ENCODE assay signal across 32 mouse cellular contexts in the genomic region with DNA sequence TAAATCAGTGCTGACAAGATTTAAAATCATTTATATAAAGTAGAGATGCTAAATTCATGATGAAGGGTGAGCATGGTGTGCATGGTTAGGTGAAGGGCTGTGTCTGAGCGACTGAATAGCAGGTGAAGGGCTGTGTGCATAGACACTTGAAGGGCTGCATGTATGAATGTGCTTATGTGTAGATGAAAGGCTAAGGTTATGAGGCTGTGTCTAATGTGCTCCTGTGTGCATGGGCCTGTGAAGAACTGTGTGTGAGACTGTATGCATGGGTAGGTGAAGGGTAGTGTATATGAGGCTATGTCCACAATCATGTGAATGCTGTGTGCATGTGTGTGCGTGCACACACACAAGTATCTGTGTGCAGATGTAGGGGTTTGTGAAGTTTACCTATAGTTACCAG. TPM values are rescaled to one million over a fixed set of nuclear protein-coding genes. Genes with fewer than 3 reads are reported as not detected.
DNase-seq lines count a peak whose midpoint lies in the region; ATAC-seq and TF ChIP-seq lines count a peak whose summit lies in the region.
"Had no signal": no experiment of that assay in that cellular context is flagged by ENCODE, and none has a peak within 500 bp of the region (broad histone marks: within the 10 kb centered on the region; RNA-seq: fewer than 3 reads in every experiment).

No protein-coding gene starts in this region.

- no peak overlapping the region for H3K27ac ChIP-seq in heart, adult 2 months
- H3K27ac ChIP-seq in limb, embryonic 12.5 days: no peak overlapping the region
- H3K27ac ChIP-seq in limb, embryonic 10.5 days: no peak overlapping the region
- H3K27ac ChIP-seq in neural tube, embryonic 11.5 days (ENCODE audit: low read depth, low read length): no peak overlapping the region
- H3K27ac ChIP-seq in neural tube, embryonic 15.5 days (replicated peaks): no peak overlapping the region
- H3K27ac ChIP-seq in forebrain, embryonic 16.5 days (ENCODE audit: low read length): no peak overlapping the region; the same call in 1 of the 2 replicates
- H3K27ac ChIP-seq: embryonic facial prominence, embryonic 12.5 days; heart, embryonic 10.5 days; heart, embryonic 15.5 days; hindbrain, embryonic 15.5 days; liver, embryonic 14.5 days had no signal

- no peak for TF ChIP-seq POLR2A in heart, adult 2 months (IDR thresholded peaks at IDR 0.05; ENCODE audit: insufficient read depth, low read depth, low read length)

- H3K9me3 ChIP-seq in limb, embryonic 12.5 days: peaks cover 7% of the 10 kb centered on the region; the same call in 1 of the 2 replicates
- no peaks in the 10 kb centered on the region for H3K9me3 ChIP-seq in limb, embryonic 10.5 days (replicated peaks)
- no peaks in the 10 kb centered on the region for H3K9me3 ChIP-seq in neural tube, embryonic 11.5 days (ENCODE audit: control insufficient read depth, low read length)
- H3K9me3 ChIP-seq in neural tube, embryonic 15.5 days (replicated peaks): no peaks in the 10 kb centered on the region
- no peaks in the 10 kb centered on the region for H3K9me3 ChIP-seq in forebrain, embryonic 16.5 days (ENCODE audit: control insufficient read depth, low read length)
- H3K9me3 ChIP-seq: embryonic facial prominence, embryonic 12.5 days; heart, embryonic 10.5 days; heart, embryonic 15.5 days; hindbrain, embryonic 15.5 days had no signal

- peak; percentile 52; the same call in 1 of the 2 replicates for ATAC-seq in limb, embryonic 12.5 days (ENCODE audit: insufficient number of reproducible peaks, insufficient read depth, low FRiP score, low TSS enrichment, low read depth)
- peak; percentile 62; the same call in 1 of the 2 replicates for ATAC-seq in neural tube, embryonic 11.5 days (ENCODE audit: insufficient read depth, low FRiP score, low TSS enrichment)
- no peak for ATAC-seq in neural tube, embryonic 15.5 days (ENCODE audit: low FRiP score)
- peak; percentile 21; the same call in 1 of the 2 replicates for ATAC-seq in forebrain, embryonic 16.5 days
- ATAC-seq: intestine, postnatal 0 days had no signal

- no peaks in the 10 kb centered on the region for H3K27me3 ChIP-seq in heart, adult 2 months (ENCODE audit: control insufficient read depth, insufficient read depth, low read length)
- H3K27me3 ChIP-seq in limb, embryonic 12.5 days: no peaks in the 10 kb centered on the region
- H3K27me3 ChIP-seq in limb, embryonic 10.5 days (ENCODE audit: low read depth, poor library complexity, severe bottlenecking): peaks cover 11% of the 10 kb centered on the region; the same call in 1 of the 2 replicates
- no peaks in the 10 kb centered on the region for H3K27me3 ChIP-seq in neural tube, embryonic 11.5 days (ENCODE audit: control insufficient read depth, insufficient read depth, low read length)
- H3K27me3 ChIP-seq in neural tube, embryonic 15.5 days (replicated peaks): no peaks in the 10 kb centered on the region
- no peaks in the 10 kb centered on the region for H3K27me3 ChIP-seq in forebrain, embryonic 16.5 days (replicated peaks; ENCODE audit: control insufficient read depth, insufficient read depth, low read length)
- H3K27me3 ChIP-seq: embryonic facial prominence, embryonic 12.5 days; heart, embryonic 15.5 days; hindbrain, embryonic 15.5 days had no signal

- intact Hi-C loops in heart, adult 2 months (cut with DNase I): no loop called here

- no peak overlapping the region for H3K4me2 ChIP-seq in limb, embryonic 12.5 days
- H3K4me2 ChIP-seq in neural tube, embryonic 11.5 days (ENCODE audit: low read depth): no peak overlapping the region
- no peak overlapping the region for H3K4me2 ChIP-seq in neural tube, embryonic 15.5 days
- no peak overlapping the region for H3K4me2 ChIP-seq in forebrain, embryonic 16.5 days (ENCODE audit: low read length)
- H3K4me2 ChIP-seq: embryonic facial prominence, embryonic 12.5 days; heart, embryonic 15.5 days; hindbrain, embryonic 15.5 days had no signal

- no peak overlapping the region for H3K4me3 ChIP-seq in heart, adult 2 months
- H3K4me3 ChIP-seq in limb, embryonic 12.5 days (replicated peaks): no peak overlapping the region
- H3K4me3 ChIP-seq in limb, embryonic 10.5 days: no peak overlapping the region
- H3K4me3 ChIP-seq in neural tube, embryonic 11.5 days (ENCODE audit: low read depth, low read length): no peak overlapping the region
- H3K4me3 ChIP-seq in neural tube, embryonic 15.5 days (replicated peaks): no peak overlapping the region
- no peak overlapping the region for H3K4me3 ChIP-seq in forebrain, embryonic 16.5 days (replicated peaks; ENCODE audit: low read length)
- H3K4me3 ChIP-seq: embryonic facial prominence, embryonic 12.5 days; heart, embryonic 10.5 days; heart, embryonic 15.5 days; hindbrain, embryonic 15.5 days had no signal

- H3K79me2 ChIP-seq in heart, adult 2 months (replicated peaks; ENCODE audit: control insufficient read depth, insufficient read depth, low read length): peaks cover 8% of the 10 kb centered on the region

- H3K9ac ChIP-seq in heart, adult 2 months (ENCODE audit: low read depth, low read length): no peak overlapping the region
- no peak overlapping the region for H3K9ac ChIP-seq in limb, embryonic 12.5 days (replicated peaks)
- no peak overlapping the region for H3K9ac ChIP-seq in neural tube, embryonic 11.5 days (ENCODE audit: low read length)
- no peak overlapping the region for H3K9ac ChIP-seq in neural tube, embryonic 15.5 days (replicated peaks)
- no peak overlapping the region for H3K9ac ChIP-seq in forebrain, embryonic 16.5 days (replicated peaks; ENCODE audit: low read depth, low read length)
- H3K9ac ChIP-seq: embryonic facial prominence, embryonic 12.5 days; heart, embryonic 15.5 days; hindbrain, embryonic 15.5 days; liver, embryonic 14.5 days had no signal

- peaks cover 45% of the 10 kb centered on the region for H3K36me3 ChIP-seq in heart, adult 2 months (ENCODE audit: control insufficient read depth, insufficient read depth, low read length)
- peaks cover 32% of the 10 kb centered on the region for H3K36me3 ChIP-seq in limb, embryonic 12.5 days
- peaks cover 11% of the 10 kb centered on the region for H3K36me3 ChIP-seq in limb, embryonic 10.5 days
- 0 out of 2 replicates have a peak, but pooled peaks cover 2% of the 10 kb centered on the region for H3K36me3 ChIP-seq in neural tube, embryonic 11.5 days (ENCODE audit: control insufficient read depth, insufficient read depth, low read length)
- H3K36me3 ChIP-seq in neural tube, embryonic 15.5 days: 0 out of 2 replicates have a peak, but pooled peaks cover 3% of the 10 kb centered on the region
- H3K36me3 ChIP-seq in forebrain, embryonic 16.5 days (ENCODE audit: control insufficient read depth, insufficient read depth): peaks cover 3% of the 10 kb centered on the region; the same call in 1 of the 2 replicates
- H3K36me3 ChIP-seq: hindbrain, embryonic 15.5 days had no signal

- 90% methylated on average over 2 of the region's 2 CpGs for WGBS in heart, adult 2 months
- 91% methylated on average over 2 of the region's 2 CpGs for WGBS in limb, embryonic 12.5 days
- WGBS in limb, embryonic 10.5 days: 96% methylated on average over 2 of the region's 2 CpGs
- 80% methylated on average over 2 of the region's 2 CpGs for WGBS in neural tube, embryonic 11.5 days
- 68% methylated on average over 2 of the region's 2 CpGs for WGBS in neural tube, embryonic 15.5 days
- 64% methylated on average over 2 of the region's 2 CpGs for WGBS in forebrain, embryonic 16.5 days

- DNase-seq in heart, adult 11 months: peak; percentile 69
- no peak for DNase-seq in heart, adult 2 months
- no peak for DNase-seq in limb, embryonic 10.5 days (ENCODE audit: low spot score)
- DNase-seq in neural tube, embryonic 11.5 days (ENCODE audit: low spot score): no peak
- no peak for DNase-seq in lung, postnatal 36 days
- DNase-seq: adrenal gland, postnatal 14 days; cerebellum, adult 11 months; cerebellum, adult 9-10 months; embryo, embryonic 11 days; gastrocnemius, postnatal 10 days; kidney, adult 9 months; kidney, postnatal 10 days; layer of hippocampus, postnatal 36 days; left cerebral cortex, postnatal 4 days; liver; lung, adult 2 months; lung, postnatal 10 days; right cerebral cortex, postnatal 4 days; thymus, adult 2 months; thymus, postnatal 4 days had no signal

- no peak for TF ChIP-seq CTCF in heart, adult 2 months (IDR thresholded peaks at IDR 0.05)

- H3K4me1 ChIP-seq in heart, adult 2 months (ENCODE audit: control insufficient read depth, insufficient read depth, low read length): peaks cover 20% of the 10 kb centered on the region
- H3K4me1 ChIP-seq in limb, embryonic 12.5 days (replicated peaks): peaks cover 11% of the 10 kb centered on the region; the same call in 1 of the 2 replicates
- H3K4me1 ChIP-seq in limb, embryonic 10.5 days: no peaks in the 10 kb centered on the region
- H3K4me1 ChIP-seq in neural tube, embryonic 11.5 days (ENCODE audit: control insufficient read depth, insufficient read depth, low read length): 0 out of 2 replicates have a peak, but pooled peaks cover 10% of the 10 kb centered on the region
- H3K4me1 ChIP-seq in neural tube, embryonic 15.5 days: peaks cover 21% of the 10 kb centered on the region
- H3K4me1 ChIP-seq in forebrain, embryonic 16.5 days (replicated peaks; ENCODE audit: control insufficient read depth, insufficient read depth, low read length): peaks cover 26% of the 10 kb centered on the region

- no peak for TF ChIP-seq EP300 in heart, adult 2 months (IDR thresholded peaks at IDR 0.05; ENCODE audit: insufficient read depth, low read depth, low read length)

RNA-seq across cellular contexts. Expression of a gene that starts 29.0 kb away (rescaled TPM):
- total RNA-seq in heart, adult 2 months (2021): not detected
- polyA plus RNA-seq in heart, adult 2 months (2012; rRNA removed): 0.15 TPM in 1 of 2 replicates, not detected in the other
- polyA plus RNA-seq in limb, embryonic 12.5 days (2016; fragmentation: Nextera tagmentation; extraction: Ambion mirVana): 5.4 and 6.4 TPM in 2 replicates
- polyA plus RNA-seq in limb, embryonic 10.5 days (2016; fragmentation: Nextera tagmentation; extraction: Ambion mirVana): 2.8 and 11.0 TPM in 2 replicates
- 9.1 and 9.8 TPM in 2 replicates for polyA plus RNA-seq in neural tube, embryonic 11.5 days (2014; fragmentation: Nextera tagmentation; extraction: Ambion mirVana)
- 13.5 and 18.4 TPM in 2 replicates for polyA plus RNA-seq in neural tube, embryonic 15.5 days (2015; fragmentation: Nextera tagmentation; extraction: Ambion mirVana)
- polyA plus RNA-seq in forebrain, embryonic 16.5 days (2015; fragmentation: Nextera tagmentation; extraction: Ambion mirVana): 31.0 and 34.5 TPM in 2 replicates
- total RNA-seq: adrenal gland, postnatal 14 days; heart, postnatal 25 days; megakaryocyte progenitor cell, adult 5-6 weeks had no signal
- polyA plus RNA-seq: large intestine, adult 2 months; liver, embryonic 14.5 days had no signal

RNA-seq across cellular contexts. Expression of a gene that starts 34.4 kb away (rescaled TPM):
- total RNA-seq in heart, adult 2 months (2021): 100 to 1,000 TPM; 126 to 128 TPM
- 70.3 and 75.6 TPM in 2 replicates for polyA plus RNA-seq in heart, adult 2 months (2012; rRNA removed)
- 53.9 and 56.7 TPM in 2 replicates for polyA plus RNA-seq in limb, embryonic 12.5 days (2016; fragmentation: Nextera tagmentation; extraction: Ambion mirVana)
- polyA plus RNA-seq in limb, embryonic 10.5 days (2016; fragmentation: Nextera tagmentation; extraction: Ambion mirVana): 6.7 and 21.3 TPM in 2 replicates
- 29.0 and 31.7 TPM in 2 replicates for polyA plus RNA-seq in neural tube, embryonic 11.5 days (2014; fragmentation: Nextera tagmentation; extraction: Ambion mirVana)
- 36.0 and 38.5 TPM in 2 replicates for polyA plus RNA-seq in neural tube, embryonic 15.5 days (2015; fragmentation: Nextera tagmentation; extraction: Ambion mirVana)
- 88.3 and 97.1 TPM in 2 replicates for polyA plus RNA-seq in forebrain, embryonic 16.5 days (2015; fragmentation: Nextera tagmentation; extraction: Ambion mirVana)
